In genomic region chrX:94122709-94123058, GRCm38 (mm10) we compare ENCODE assay signal across 8 mouse cellular contexts. TPM values are rescaled to one million over a fixed set of nuclear protein-coding genes. Genes with fewer than 3 reads are reported as not detected.
DNase-seq lines count a peak whose midpoint lies in the region; ATAC-seq lines count a peak whose summit lies in the region.

No protein-coding gene starts in this region.

- peak overlapping the region; percentile 40 for H3K4me2 ChIP-seq in neural tube, embryonic 11.5 days (ENCODE audit: low read depth)
- H3K4me2 ChIP-seq in intestine, embryonic 14.5 days (ENCODE audit: low read length) = peak overlapping the region; percentile 8; the same call in 1 of the 2 replicates
- H3K4me2 ChIP-seq in neural tube, embryonic 14.5 days (ENCODE audit: low read depth, low read length) = peak overlapping the region; percentile 43; the same call in 1 of the 2 replicates

- peak overlapping the region; percentile 60 for H3K4me3 ChIP-seq in neural tube, embryonic 11.5 days (ENCODE audit: low read depth, low read length)
- H3K4me3 ChIP-seq in intestine, embryonic 14.5 days (ENCODE audit: low read depth, low read length) = peak overlapping the region; percentile 53
- peak overlapping the region; percentile 53 for H3K4me3 ChIP-seq in neural tube, embryonic 14.5 days (ENCODE audit: low read depth, low read length)

- no peaks in the 10 kb centered on the region for H3K4me1 ChIP-seq in neural tube, embryonic 11.5 days (ENCODE audit: control insufficient read depth, insufficient read depth, low read length)
- H3K4me1 ChIP-seq in intestine, embryonic 14.5 days (replicated peaks; ENCODE audit: control insufficient read depth, insufficient read depth, low read length) = no peaks in the 10 kb centered on the region
- H3K4me1 ChIP-seq in neural tube, embryonic 14.5 days (ENCODE audit: control insufficient read depth, insufficient read depth, low read length) = 0 out of 2 replicates have a peak, but pooled peaks cover 4% of the 10 kb centered on the region

- H3K9ac ChIP-seq in neural tube, embryonic 11.5 days (ENCODE audit: low read length) = peak overlapping the region; percentile 97
- H3K9ac ChIP-seq in intestine, embryonic 14.5 days (ENCODE audit: low read length) = peak overlapping the region; percentile 94
- H3K9ac ChIP-seq in neural tube, embryonic 14.5 days (replicated peaks; ENCODE audit: low read depth, low read length) = peak overlapping the region; percentile 83

- H3K9me3 ChIP-seq in neural tube, embryonic 11.5 days (ENCODE audit: control insufficient read depth, low read length) = no peaks in the 10 kb centered on the region
- H3K9me3 ChIP-seq in intestine, embryonic 14.5 days (ENCODE audit: control insufficient read depth, low read length) = no peaks in the 10 kb centered on the region
- no peaks in the 10 kb centered on the region for H3K9me3 ChIP-seq in neural tube, embryonic 14.5 days (ENCODE audit: control insufficient read depth, low read length)

- no peaks in the 10 kb centered on the region for H3K36me3 ChIP-seq in neural tube, embryonic 11.5 days (ENCODE audit: control insufficient read depth, insufficient read depth, low read length)
- H3K36me3 ChIP-seq in intestine, embryonic 14.5 days (ENCODE audit: control insufficient read depth, insufficient read depth, low read length) = no peaks in the 10 kb centered on the region
- no peaks in the 10 kb centered on the region for H3K36me3 ChIP-seq in neural tube, embryonic 14.5 days (ENCODE audit: control insufficient read depth, insufficient read depth, low read length)

- 11% methylated on average over 40 of the region's 53 CpGs for WGBS in neural tube, embryonic 11.5 days
- WGBS in intestine, embryonic 14.5 days = 14% methylated on average over 31 of the region's 53 CpGs
- 30% methylated on average over 20 of the region's 53 CpGs for WGBS in neural tube, embryonic 14.5 days

- DNase-seq in cerebellum, adult 9-10 months = peak; percentile 52
- DNase-seq in cerebellum, adult 9-11 months = no peak
- no peak for DNase-seq in neural tube, embryonic 11.5 days (ENCODE audit: low spot score)
- DNase-seq in neural tube, embryonic 10.5 days (ENCODE audit: extremely low spot score, low spot score) = no peak
- DNase-seq in intestine, embryonic 14.5 days (ENCODE audit: low spot score) = no peak
- DNase-seq in cerebellum, adult 11-12 months = no peak
- no peak for DNase-seq in cerebellum, postnatal 36 days

- H3K27ac ChIP-seq in neural tube, embryonic 11.5 days (ENCODE audit: low read depth, low read length) = peak overlapping the region; percentile 100
- peak overlapping the region; percentile 99 for H3K27ac ChIP-seq in intestine, embryonic 14.5 days (ENCODE audit: low read depth)
- peak overlapping the region; percentile 99 for H3K27ac ChIP-seq in neural tube, embryonic 14.5 days (ENCODE audit: low read depth, low read length)

- peaks cover 11% of the 10 kb centered on the region for H3K27me3 ChIP-seq in neural tube, embryonic 11.5 days (ENCODE audit: control insufficient read depth, insufficient read depth, low read length)
- H3K27me3 ChIP-seq in intestine, embryonic 14.5 days (replicated peaks; ENCODE audit: control insufficient read depth, insufficient read depth, low read length) = peaks cover 13% of the 10 kb centered on the region; the same call in 1 of the 2 replicates
- 0 out of 2 replicates have a peak, but pooled peaks cover 3% of the 10 kb centered on the region for H3K27me3 ChIP-seq in neural tube, embryonic 14.5 days (ENCODE audit: control insufficient read depth, insufficient read depth, low read length)

- peak; percentile 74 for ATAC-seq in neural tube, embryonic 11.5 days (ENCODE audit: insufficient read depth, low FRiP score, low TSS enrichment)
- peak; percentile 82 for ATAC-seq in intestine, embryonic 14.5 days (replicated peaks; ENCODE audit: low FRiP score, low TSS enrichment, low read depth)
- peak; percentile 67 for ATAC-seq in neural tube, embryonic 14.5 days (ENCODE audit: low read depth)

RNA-seq across cellular contexts. Expression of gene Zfx, which starts 0.8 kb away (rescaled TPM):
- 24.7 and 32.9 TPM in 2 replicates for polyA plus RNA-seq in neural tube, embryonic 11.5 days (2014; fragmentation: Nextera tagmentation; extraction: Ambion mirVana)
- 30.0 and 32.8 TPM in 2 replicates for polyA plus RNA-seq in intestine, embryonic 14.5 days (2014; fragmentation: Nextera tagmentation; extraction: Ambion mirVana)
- 25.0 and 27.2 TPM in 2 replicates for polyA plus RNA-seq in neural tube, embryonic 14.5 days (2014; fragmentation: Nextera tagmentation; extraction: Ambion mirVana)
